Mouse (Mus musculus) thymus, postnatal 4 days (tissue): Measurements from ENCODE around the gene Gtf2h1.

Experiments
- DNase-seq: peaks from one replicate; pipeline ENCODE4 v3.0.0; 2021

The Gtf2h1 gene

DNA sequence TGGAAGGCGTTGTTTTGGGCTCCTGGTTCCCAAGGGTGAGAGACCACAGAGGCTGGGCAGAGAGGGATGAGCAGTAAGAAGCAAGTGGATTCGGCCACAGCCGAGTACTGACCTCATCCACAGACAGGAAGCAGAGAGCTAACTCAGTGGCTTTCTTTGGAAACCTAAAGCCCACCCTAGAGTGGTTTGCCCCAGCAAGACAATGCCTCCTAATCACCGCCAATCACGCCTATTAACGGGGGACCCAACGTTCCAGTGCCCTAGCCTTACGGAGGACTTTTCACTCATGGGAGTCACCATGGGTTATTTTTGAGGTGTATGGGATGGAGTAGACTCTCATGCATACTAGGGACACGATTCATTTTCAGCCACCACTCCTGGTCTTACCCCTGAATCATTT is 57.5 kb downstream of the Gtf2h1 start:
- no peak for DNase-seq

DNA sequence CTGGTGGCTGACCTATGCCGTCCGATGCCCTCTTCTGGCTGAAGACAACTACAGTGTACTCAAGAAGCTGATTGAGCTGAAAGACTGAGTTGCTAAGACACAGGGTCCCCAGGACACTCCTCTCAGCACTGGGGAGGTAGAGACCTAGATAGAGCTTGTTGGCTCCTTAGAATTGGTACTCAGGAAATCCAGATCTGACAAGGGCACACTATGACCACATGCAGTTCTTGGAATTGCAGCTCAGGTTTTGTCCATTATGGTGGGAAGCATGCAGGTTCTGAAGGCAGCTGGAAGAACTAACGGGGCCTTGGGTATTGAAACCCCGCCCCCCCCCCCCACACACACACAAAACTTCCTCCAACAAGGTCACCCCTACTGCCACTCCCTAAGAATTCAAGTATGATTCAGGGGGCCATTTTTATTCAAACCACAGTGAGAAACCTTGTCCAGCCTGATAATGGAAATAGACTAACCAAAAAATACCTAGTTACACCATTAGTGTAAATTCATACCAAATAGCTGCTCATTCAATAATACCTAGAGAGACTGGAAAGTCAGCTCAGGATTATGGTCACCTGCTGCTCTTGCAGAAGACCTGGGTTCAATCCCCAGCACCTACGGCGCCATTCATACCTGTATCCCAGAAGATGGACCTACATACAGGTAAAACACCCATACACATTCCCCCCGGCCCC is 60.1 kb downstream of the Gtf2h1 start:
- DNase-seq: no peak

DNA sequence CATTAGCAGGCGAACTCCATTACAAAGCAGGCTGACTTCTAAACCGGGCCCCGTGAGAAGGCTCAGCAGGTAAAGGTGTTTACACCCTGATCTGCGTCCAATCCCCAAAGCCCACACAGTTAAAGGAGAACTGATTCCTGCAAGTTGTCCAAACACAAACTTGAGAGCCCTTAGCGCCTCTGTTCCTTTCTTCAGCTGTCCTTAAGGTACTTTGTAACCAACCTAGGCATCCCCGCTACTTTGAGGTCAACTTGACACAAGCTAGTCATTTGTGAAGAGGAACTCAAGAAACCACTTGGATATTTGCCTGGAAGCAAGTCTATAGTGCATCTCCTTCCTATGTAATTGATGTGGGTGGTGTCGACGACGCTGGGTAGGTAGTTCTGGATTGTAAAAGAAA is 61.5 kb downstream of the Gtf2h1 start:
- no peak for DNase-seq

DNA sequence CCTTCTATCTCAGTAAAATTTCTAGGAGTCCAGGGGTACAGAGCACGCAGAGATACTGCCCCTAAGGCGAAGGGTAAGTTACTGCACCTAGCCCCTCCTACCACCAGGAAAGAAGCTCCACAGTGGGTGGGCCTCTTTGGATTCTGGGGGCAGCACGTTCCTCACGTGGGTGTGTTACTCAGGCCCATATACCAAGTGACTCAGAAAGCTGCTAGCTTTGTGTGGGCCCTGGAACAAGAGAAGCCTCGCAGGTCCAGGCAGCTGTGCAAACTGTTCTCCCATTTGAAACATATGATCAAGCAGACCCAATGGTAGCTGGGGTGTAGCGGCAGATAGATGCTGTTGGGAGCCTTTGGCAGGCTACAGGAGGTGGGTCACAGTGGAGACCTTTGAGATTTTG is 63.1 kb downstream of the Gtf2h1 start:
- no peak for DNase-seq

DNA sequence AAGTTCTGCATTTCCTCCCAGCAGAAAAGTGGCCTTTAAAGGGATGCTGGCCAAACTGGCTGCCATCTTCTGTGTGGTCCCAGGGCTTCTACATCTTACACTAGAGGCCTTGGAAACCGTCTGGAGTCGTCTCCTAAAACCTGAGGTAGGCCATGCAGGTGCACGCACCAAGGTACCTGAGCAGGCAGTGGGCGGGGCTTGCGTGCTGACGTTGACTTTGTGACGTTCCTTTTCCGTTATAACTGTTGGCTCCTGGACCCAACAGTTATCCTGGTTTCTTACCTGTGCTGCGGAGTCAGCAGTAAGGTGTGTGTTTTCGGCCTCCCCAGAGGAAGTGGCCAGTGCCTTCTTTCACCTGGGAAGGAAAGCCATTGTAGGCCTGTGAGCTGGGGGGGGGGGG is 65.1 kb downstream of the Gtf2h1 start, which contains the start of gene Ldhc:
TSS of gene Ldhc (plus strand) at position 208 of the 400 bp plus-strand sequence.
- DNase-seq: no peak

DNA sequence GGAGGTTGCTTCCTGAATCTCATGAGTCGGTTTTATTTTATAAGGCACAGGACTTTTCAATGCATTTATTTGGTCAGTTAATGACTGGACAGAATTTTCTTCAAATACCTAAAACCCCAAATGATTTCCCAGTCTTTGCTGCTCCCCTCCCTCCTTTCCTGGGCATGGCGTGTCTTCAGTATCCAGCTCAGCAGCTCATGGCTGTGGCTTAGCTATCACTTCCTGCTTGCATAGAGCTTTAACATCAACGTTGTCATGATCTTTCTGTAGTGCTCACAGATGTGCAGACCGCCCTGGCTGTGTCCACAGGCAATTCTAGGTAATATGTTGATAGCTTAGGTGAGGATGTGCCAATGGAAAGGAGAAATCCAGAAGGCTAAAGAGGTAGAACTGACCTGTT is 76.1 kb downstream of the Gtf2h1 start:
- DNase-seq: no peak
